Mouse (Mus musculus) monocyte, adult 2 months (primary cell): ENCODE data around the gene Foxj1.
"Not testable (repeated sequence)": the region's sequence is repeated elsewhere in the genome, so short reads cannot be mapped to it uniquely, and the experiment has no call there.

Experiments
- DNase-seq, 2 experiments: peaks; one replicate each; pipeline ENCODE4 v3.0.0; 2022; ENCODE audit warnings: low spot score in 2 of 2, low read depth in 1 of 2

Gene Foxj1

DNA sequence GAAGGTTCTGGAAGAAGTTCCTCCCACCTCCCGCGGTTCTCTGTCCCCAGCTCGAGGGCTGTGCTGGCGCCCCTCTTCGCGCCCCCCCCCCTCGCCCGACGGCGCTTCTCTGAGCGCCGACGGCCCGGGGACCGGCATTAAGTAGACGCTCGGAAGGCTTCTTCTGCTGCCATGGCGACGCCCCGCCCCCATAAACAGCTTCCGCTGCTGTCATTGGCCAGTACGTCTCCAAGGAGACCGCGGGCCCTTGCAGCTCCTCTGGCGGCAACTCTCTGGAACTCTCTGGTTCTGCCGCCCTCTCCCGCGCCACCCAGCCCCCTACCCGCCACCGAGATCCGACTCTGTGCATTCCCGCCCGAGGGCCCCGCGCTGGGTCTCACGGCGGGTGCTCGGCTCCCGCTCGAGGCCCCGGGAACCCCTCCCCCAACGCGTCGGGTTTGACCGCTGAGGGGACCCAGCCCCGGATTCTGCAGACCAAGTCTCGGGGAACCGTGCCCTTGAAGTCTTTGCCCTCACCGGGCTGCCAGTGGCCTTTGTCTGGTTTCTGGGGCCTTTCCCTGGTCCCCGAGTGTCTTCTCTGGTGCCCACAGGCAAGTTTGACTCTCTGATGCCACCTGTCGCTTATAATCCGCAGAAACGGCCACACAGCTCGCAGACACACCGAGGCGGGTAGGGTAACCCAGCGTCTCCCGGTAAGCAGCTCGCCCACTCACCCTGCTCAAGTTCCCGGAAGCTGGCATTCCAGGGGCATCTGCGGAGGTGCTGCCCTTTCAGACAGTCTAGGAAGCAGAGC, at the start of gene Foxj1:
Gene Foxj1, minus strand, starts transcription at position 156 of the 793 bp plus-strand sequence.
- peak; percentile 88 to 94 for DNase-seq

- DNase-seq = no peak
Observed at GRCm38 (mm10) chr11:116384171-116384570, 49.0 kb upstream of the Foxj1 start.

- not testable (repeated sequence) for DNase-seq
Observed at GRCm38 (mm10) chr11:116383070-116383469, 47.9 kb upstream of the Foxj1 start.

DNA sequence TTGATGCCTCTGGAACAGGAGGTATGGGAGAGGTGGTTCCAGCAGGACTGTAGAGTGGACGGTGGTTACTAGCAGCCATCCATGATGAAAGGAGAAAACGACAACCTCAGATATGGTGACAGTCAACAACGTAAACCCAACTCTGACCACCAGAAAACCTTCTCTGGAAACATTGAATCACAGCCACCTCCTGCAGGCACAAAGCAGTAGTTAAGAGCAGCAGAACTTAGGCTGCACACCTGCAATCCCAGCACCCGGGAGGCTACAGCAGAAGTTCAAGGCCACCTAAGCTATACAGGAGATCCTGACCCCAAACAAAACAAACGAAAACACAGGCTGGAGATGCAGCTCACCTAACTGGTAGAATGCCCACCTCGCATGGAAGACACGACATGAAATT, 45.6 kb upstream of the Foxj1 start:
- DNase-seq = no peak

DNA sequence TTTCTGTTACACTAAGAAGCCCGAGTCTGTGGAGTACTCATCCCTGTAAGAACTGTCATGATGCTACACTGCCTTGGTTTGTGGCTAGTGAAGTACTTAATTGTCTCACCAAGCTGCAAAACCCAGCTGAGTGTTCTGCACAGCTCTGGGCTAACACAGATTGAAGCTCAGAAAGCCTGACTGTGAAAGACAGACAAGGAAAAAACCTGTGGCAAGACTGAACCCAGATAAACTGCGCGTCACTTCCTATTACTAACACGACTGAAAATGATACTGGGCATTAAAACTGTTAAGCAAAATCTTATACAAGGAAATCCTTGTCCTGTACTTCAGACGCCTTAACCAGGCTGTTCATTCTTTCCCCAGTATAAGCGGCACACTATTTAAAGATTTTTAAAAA, 44.3 kb upstream of the Foxj1 start:
- DNase-seq = no peak

- no peak for DNase-seq
Observed at GRCm38 (mm10) chr11:116376945-116377661, 41.9 kb upstream of the Foxj1 start.

DNA sequence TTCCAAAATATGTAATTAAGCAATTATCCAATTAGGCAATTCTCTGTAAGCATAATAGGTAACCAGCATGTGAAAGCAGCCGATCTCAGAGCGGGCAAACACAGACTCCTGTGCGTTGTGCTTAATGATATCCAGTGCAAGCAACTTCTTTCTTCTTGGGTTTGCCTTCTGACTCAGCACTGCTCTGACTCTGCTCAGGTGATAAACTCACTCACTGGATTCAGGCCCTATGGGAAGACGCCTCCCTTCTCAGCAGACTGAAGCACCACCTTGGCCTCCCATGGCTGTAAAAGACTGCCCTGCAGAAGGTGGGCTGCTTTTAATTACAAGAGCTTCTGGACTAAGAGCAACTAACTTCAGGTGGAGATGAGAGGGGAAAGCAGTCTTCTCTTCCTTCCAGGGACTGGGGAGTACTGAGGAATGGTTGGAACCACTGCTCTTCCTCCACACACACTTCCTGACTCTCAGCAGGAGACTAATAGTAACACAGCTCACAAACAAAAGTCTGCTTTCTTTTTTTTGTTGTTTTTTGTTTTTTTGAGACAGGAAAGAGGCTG, 36.8 kb upstream of the Foxj1 start:
- DNase-seq = no peak

DNA sequence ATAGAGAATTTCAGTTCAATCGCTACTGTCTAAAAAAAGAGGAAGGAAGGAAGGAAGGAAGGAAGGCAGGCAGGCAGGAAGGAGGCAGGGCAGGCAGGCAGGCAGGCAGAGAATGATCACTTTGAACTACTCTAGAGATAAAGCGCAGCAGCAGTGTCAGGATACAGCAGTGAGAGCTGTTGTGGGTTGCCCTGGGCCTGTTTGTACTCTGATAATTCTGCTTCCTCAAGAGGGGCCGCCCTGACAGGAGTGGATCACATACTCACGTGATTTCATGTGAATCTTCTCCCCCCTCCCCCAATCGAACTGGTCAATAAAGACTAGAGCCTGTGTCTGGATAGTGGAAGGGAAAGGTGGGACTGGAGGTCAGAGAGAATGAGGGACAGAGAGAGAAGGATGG, 34.4 kb upstream of the Foxj1 start:
- no peak for DNase-seq

DNA sequence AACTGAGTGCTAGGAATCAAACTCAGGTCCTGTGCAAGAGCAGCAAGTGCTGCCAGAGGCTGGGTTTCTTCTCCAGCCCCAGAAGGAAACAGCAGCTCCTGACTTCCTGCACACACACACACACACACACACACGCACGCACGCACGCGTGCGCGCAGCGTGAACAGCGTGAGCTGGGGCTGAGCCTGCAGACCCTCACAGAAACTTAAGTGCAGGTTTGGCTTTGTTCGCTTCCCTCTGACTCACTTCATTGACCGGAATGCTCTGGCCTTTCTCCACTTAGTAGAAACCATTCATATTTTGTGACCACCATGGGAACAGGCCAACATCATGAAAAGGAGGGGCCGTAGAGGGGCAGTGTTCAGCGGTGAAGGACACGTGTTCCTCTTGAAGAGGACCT, 33.9 kb upstream of the Foxj1 start:
- DNase-seq = no peak

DNA sequence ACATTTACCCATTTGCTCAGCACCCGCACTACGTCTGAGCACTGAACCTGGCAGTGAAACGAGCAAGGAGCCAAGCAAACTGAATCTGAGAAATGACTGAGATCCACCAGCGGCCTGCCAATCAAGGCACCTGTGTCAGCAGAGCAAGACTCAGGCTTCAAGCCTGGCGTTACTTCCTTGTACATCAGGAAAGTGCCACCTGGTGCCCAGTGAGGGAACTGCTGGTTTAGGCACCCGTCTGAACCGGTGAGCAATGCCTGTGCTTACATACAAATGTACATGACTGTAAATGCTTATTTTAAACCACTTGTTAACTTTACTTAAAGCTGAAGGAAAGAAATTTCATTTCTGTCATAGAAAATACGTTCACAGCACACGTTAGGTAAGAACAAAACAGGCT, 32.9 kb upstream of the Foxj1 start:
- DNase-seq = peak; percentile 29 to 74

DNA sequence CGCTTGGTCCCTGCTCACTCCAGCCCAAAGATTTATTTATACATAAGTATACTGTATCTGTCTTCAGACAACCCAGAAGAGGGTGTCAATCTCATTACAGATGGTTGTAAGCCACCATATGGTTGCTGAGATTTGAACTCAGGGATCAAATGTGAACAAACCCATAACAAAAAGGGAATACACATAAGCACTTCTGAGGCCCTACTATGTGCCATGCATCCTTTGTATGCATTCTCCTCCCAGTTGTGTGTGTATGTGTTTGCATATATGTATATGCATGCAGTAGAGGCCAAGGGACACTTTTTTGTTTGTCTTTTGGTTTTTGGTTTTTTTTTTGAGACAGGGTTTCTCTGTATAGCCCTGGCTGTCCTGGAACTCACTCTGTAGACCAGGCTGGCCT, 31.4 kb upstream of the Foxj1 start:
- DNase-seq = no peak

DNA sequence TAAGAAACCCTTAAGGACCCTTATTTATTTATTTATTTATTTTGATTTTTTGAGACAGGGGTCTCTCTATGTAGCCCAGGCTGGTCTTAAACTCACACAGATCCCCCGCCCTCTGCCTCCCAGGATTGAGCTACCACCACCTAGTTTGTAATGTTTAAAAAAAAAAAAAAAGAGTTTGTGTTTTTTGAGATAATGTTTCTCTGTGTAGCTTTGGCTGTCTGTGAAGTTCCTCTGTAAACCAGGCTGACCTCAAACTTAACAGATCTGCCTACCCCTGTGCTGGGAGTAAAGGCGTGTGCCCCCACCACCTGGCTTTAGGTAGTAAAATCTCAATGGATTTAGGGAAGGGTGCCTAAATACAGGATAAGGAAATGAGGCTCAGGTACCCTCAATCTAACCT, 30.9 kb upstream of the Foxj1 start:
- no peak for DNase-seq

DNA sequence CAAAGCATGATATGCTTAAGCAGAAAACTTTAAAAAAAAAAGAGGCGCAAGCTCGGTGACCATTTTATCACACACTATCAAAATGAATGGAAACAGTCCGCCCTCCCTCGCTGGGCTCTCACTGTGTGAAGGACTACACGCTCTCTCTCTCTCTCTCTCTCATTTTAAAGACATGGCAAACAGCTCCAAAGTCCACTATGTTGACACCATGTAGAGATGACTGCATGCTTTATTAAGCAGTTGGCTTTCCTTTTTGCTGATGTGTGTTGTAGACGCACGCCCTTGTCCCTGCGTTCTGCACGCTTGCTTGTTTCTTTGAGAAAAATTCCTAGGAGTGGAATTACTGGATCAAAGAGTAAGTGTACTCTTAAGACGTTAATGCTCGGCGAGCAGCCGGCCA, 30.2 kb upstream of the Foxj1 start:
- no peak for DNase-seq

GRCm38 (mm10) chr11:116362015-116362414, 26.8 kb upstream of the Foxj1 start:
- no peak for DNase-seq

DNA sequence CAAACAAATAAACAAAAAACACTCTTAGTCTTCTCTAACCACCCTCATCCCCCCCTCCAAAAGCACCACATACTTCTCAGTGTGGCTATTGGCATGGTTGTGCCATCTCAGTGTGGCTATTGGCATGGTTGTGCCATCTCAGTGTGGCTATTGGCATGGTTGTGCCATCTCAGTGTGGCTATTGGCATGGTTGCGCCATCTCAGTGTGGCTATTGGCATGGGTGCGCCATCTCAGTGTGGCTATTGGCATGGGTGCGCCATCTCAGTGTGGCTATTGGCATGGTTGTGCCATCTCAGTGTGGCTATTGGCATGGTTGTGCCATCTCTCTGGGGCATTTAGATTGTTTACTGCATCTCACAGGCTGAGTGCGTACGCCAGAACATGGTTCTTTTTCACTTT, 25.7 kb upstream of the Foxj1 start:
- not testable (repeated sequence) for DNase-seq

DNA sequence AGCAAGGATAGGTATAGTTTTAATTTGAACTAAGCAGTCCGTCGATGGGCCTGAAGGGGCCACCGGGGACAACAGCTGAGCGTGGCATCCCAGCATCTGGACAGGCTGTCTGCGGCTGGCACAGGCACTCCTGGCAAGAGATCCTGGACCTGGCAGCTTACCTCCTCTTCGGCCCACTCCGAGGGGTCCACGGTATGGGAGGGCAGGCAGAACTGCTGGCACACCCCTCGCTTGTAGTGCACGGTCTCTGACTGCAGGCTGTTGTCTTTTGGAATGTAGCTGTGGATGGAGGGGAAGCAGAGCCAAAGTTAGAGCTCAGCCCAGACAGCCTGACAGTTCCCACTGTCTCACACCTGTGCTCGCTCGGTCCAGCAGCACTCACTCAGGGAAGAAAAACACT, 24.5 kb upstream of the Foxj1 start:
- DNase-seq = no peak

- no peak for DNase-seq
Observed at GRCm38 (mm10) chr11:116358926-116359637, 23.9 kb upstream of the Foxj1 start.

DNA sequence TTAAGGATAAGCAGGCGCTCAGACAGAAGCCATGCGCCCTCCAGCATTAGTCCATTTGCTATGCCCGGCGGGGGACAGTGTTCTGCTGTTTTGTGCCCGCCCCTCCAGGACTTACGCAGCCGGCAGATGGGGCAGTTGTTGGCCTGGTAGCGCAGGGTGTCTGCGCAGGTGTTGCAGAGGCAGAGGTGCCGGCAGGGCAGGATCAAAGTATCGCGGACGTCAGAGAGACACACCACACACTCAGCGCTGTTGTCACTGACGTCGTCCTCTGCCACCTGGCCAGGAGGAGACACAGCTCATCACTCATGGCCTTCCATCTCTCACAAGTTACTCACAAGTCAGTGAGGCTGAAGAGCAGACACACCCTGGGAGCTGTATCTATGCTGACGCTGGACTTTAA, 19.3 kb upstream of the Foxj1 start:
- DNase-seq = no peak

DNA sequence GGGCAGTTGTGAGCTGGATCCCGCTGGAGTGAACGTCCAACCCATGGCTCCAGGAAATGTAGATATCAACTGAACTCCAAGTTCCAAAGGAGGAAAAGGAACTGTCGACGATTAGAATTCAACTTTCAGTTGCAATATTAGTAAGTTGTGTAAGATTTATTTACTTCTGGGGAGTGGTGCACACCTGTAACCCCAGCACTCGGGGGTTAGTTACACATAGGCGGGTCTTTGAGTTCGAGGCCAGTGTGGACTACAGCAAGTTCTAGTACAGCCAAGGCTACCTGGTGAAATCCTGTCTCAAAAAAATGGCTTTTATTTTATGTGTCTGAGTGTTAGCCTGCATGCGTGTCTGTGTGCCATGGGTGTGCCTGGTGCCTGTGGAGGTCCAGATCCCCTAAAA, 18.3 kb upstream of the Foxj1 start:
- no peak for DNase-seq

DNA sequence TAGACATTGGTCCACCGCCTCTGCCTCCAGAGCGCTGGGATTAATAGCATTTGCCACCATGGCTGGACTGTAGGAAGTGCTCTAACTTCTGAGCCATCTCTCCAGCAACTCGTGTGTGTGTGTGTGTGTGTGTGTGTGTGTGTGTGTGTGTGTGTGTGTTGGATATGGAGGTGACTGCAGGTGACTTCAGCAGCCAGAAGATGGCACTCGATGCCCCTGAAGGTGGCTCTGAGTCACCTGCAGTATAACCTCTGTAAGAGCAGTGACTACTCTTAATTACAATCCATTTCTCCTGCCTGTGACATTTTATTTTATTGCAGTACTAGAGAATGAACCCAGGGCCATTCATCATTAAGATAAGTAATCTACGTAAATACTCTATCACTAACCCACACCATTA, 16.1 kb upstream of the Foxj1 start:
- DNase-seq = no peak

- no peak for DNase-seq
Observed at GRCm38 (mm10) chr11:116347955-116348354, 12.8 kb upstream of the Foxj1 start.

GRCm38 (mm10) chr11:116347012-116347411, 11.8 kb upstream of the Foxj1 start:
- DNase-seq = no peak
